Mouse (Mus musculus) E14TG2a.4 (cell line): ENCODE data around the gene Pars2.

Experiments
- CTCF ChIP-seq: conservative IDR thresholded peaks from 2 replicates; pipeline ENCODE4 v1.5.1; 2014; ENCODE audit warnings: low read length
- NANOG ChIP-seq: IDR thresholded peaks from 2 replicates; pipeline ENCODE4 v1.6.1; 2014; ENCODE audit warnings: borderline replicate concordance, low read length, mixed read lengths
- POU5F1 ChIP-seq: IDR thresholded peaks from 2 replicates; pipeline ENCODE4 v1.6.1; 2014; ENCODE audit warnings: low read length, borderline replicate concordance

GRCm38 (mm10) chr4:106655681-106656080 is 4.8 kb downstream of the Pars2 start:
- no peak for TF ChIP-seq CTCF
- no peak for TF ChIP-seq POU5F1
- TF ChIP-seq NANOG = no peak
